Mouse (Mus musculus) cortical plate, adult 2 months (tissue): ENCODE measurements around the gene Gpr119. TPM values are rescaled to one million over a fixed set of nuclear protein-coding genes. Genes with fewer than 3 reads are reported as not detected.

Source experiments
- H3K27ac ChIP-seq: fragments of 200-500 bp; 2 replicates; pipeline ENCODE4 v1.5.1; 2012; ENCODE audit warnings: low read length, control low read depth, inconsistent platforms; ENCODE audit not compliant: insufficient read depth
- H3K4me1 ChIP-seq: fragments of 200-500 bp; 2 replicates; pipeline ENCODE4 v1.6.1; 2011; ENCODE audit warnings: low read length; ENCODE audit not compliant: control insufficient read depth, insufficient read depth
- H3K4me3 ChIP-seq: fragments of 200-500 bp; 2 replicates; pipeline ENCODE4 v1.5.1; 2011; ENCODE audit warnings: mild to moderate bottlenecking, low read length, control low read depth; ENCODE audit not compliant: insufficient read depth
- CTCF ChIP-seq: fragments of 200-500 bp; IDR thresholded peaks from 2 replicates; pipeline ENCODE4 v1.5.1; 2011; ENCODE audit warnings: mild to moderate bottlenecking, control low read depth, low read length; ENCODE audit not compliant: insufficient read depth; ENCODE audit errors: extremely low read depth
- POLR2A ChIP-seq: fragments of 200-500 bp; IDR thresholded peaks from 2 replicates; pipeline ENCODE4 v1.6.1; 2011; ENCODE audit warnings: mild to moderate bottlenecking, low read length, control low read depth; ENCODE audit not compliant: insufficient read depth; ENCODE audit errors: extremely low read depth
- polyA plus RNA-seq: library from polyadenylated mRNA; depleted of rRNA; stranded (reverse); fragments of >200 nt; gene quantifications from 2 replicates; pipeline ENCODE4 v1.2.3, GENCODE M21; 2012; rRNA removed

The Gpr119 gene
- polyA plus RNA-seq: not detected in 2 replicates

- TF ChIP-seq CTCF: no peak
- TF ChIP-seq POLR2A: no peak
- H3K27ac ChIP-seq: no peak within 1 kb of the TSS
- no peak within 1 kb of the TSS for H3K4me3 ChIP-seq
- H3K4me1 ChIP-seq: no peaks in the 10 kb centered on the region
Measured at GRCm38 (mm10) chrX:48674171-48674570, at the start of gene Gpr119. Gpr119 (minus strand) TSS chrX:48674478.

- no peak for TF ChIP-seq POLR2A
- no peak for TF ChIP-seq CTCF
- H3K27ac ChIP-seq: no peak overlapping the region
- H3K4me3 ChIP-seq: no peak overlapping the region
- H3K4me1 ChIP-seq: no peaks in the 10 kb centered on the region
Measured at GRCm38 (mm10) chrX:48712846-48713245, 38.6 kb upstream of the Gpr119 start.

GRCm38 (mm10) chrX:48709701-48710100 is 35.4 kb upstream of the Gpr119 start:
- Histone ChIP-seq H3K27ac (no peak overlapping the region), H3K4me3 (no peak overlapping the region), H3K4me1 (no peaks in the 10 kb centered on the region)
- TF ChIP-seq POLR2A: no peak
- no peak for TF ChIP-seq CTCF

- Histone ChIP-seq H3K4me3 (peak within 1 kb of the TSS; percentile 51), H3K4me1 (no peaks in the 10 kb centered on the region), H3K27ac (no peak within 1 kb of the TSS)
- TF ChIP-seq POLR2A: peak; percentile 48; the same call in 1 of the 2 replicates
- TF ChIP-seq CTCF: no peak
Measured at GRCm38 (mm10) chrX:48694864-48695371, 20.6 kb upstream of the Gpr119 start, which contains the start of gene Rbmx2. Rbmx2 (plus strand) TSS chrX:48695004.

- Histone ChIP-seq H3K4me1 (no peaks in the 10 kb centered on the region), H3K4me3 (peak overlapping the region; percentile 51), H3K27ac (no peak overlapping the region)
- TF ChIP-seq CTCF: no peak
- TF ChIP-seq POLR2A: no peak
Measured at GRCm38 (mm10) chrX:48694460-48694859, 20.2 kb upstream of the Gpr119 start.

- Histone ChIP-seq H3K27ac (no peak overlapping the region), H3K4me1 (no peaks in the 10 kb centered on the region), H3K4me3 (no peak overlapping the region)
- no peak for TF ChIP-seq CTCF
- no peak for TF ChIP-seq POLR2A
Measured at GRCm38 (mm10) chrX:48683857-48684256, 9.6 kb upstream of the Gpr119 start.

GRCm38 (mm10) chrX:48683451-48683850 is 9.2 kb upstream of the Gpr119 start:
- TF ChIP-seq POLR2A: no peak
- TF ChIP-seq CTCF: peak; percentile 50
- no peak overlapping the region for H3K4me3 ChIP-seq

GRCm38 (mm10) chrX:48671714-48672113 is 2.6 kb downstream of the Gpr119 start:
- Histone ChIP-seq H3K27ac (no peak overlapping the region), H3K4me1 (no peaks in the 10 kb centered on the region), H3K4me3 (no peak overlapping the region)
- TF ChIP-seq POLR2A (no peak), CTCF (no peak)

More at GRCm38 (mm10) chrX:48683451-48683850, 9.2 kb upstream of the Gpr119 start:
- Histone ChIP-seq H3K4me1 (no peaks in the 10 kb centered on the region), H3K27ac (no peak overlapping the region)

- TF ChIP-seq CTCF (no peak), POLR2A (no peak)
- Histone ChIP-seq H3K4me3 (no peak overlapping the region), H3K27ac (no peak overlapping the region), H3K4me1 (no peaks in the 10 kb centered on the region)
Measured at GRCm38 (mm10) chrX:48669588-48669987, 4.7 kb downstream of the Gpr119 start.

- H3K4me3 ChIP-seq: no peak overlapping the region
- no peak overlapping the region for H3K27ac ChIP-seq
- TF ChIP-seq CTCF: no peak
- TF ChIP-seq POLR2A: no peak
- no peaks in the 10 kb centered on the region for H3K4me1 ChIP-seq
Measured at GRCm38 (mm10) chrX:48666807-48667206, 7.5 kb downstream of the Gpr119 start.

GRCm38 (mm10) chrX:48644122-48644521 is 30.2 kb downstream of the Gpr119 start:
- Histone ChIP-seq H3K4me3 (no peak overlapping the region), H3K4me1 (no peaks in the 10 kb centered on the region), H3K27ac (no peak overlapping the region)
- no peak for TF ChIP-seq POLR2A
- TF ChIP-seq CTCF: peak; percentile 42; the same call in 1 of the 2 replicates
